Mouse (Mus musculus): Measurements from ENCODE around the gene Nubpl.
A peak's percentile ranks its signal among the peaks of the same experiment; 100 is the strongest.
"Not testable (repeated sequence)": the region's sequence is repeated elsewhere in the genome, so short reads cannot be mapped to it uniquely, and the experiment has no call there.

Gene Nubpl

GRCm38 (mm10) chr12:52097650-52098070 lies at the start of gene Nubpl:
Gene Nubpl, plus strand, starts transcription at chr12:52097737.
- DNase-seq (ENCODE audit: low read depth) = peak; percentile 93

DNA sequence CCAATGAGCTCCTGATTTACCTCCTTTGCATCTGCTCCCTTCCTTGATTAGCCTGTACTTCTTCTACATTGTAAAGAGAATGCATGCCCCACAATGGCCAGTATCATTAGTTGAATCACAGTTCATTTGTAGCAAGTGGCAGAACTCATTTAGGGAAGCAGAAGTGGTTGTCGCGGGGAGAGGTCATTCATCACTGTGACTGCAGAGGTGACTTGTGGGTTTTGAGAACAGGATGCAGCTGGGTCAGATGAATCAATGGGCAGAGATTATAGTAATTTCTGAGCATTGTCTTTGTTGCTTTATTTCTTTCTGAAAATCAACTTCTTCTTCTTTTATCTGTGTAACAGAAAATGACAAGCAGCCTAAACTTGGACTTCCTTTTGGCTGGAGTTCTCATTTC lies 48.2 kb upstream of the Nubpl start:
- no peak for DNase-seq (ENCODE audit: low read depth)

DNA sequence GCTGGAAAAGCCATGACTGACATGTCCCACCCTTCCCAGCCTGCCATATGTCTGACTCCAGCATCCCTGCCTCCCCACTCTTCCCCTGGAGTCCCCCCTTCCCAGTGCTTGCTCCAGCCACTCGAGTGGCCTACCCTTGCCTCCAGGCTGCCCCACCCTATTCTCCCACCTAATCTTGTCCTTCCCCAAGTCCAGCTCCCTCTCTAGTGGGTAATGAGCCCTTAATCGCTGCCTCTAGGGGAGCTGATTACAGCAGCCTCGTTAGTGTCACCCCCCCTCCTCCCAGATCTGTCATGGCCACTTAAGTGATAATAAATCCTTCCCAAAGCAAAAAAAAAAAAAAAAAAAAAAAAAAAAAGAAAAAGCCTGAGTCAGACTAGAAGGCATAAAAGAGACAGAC lies 18.2 kb upstream of the Nubpl start:
- DNase-seq (ENCODE audit: low read depth) = not testable (repeated sequence)

GRCm38 (mm10) chr12:52097049-52097649 lies 388 bp upstream of the Nubpl start:
- no peak for DNase-seq (ENCODE audit: low read depth)

GRCm38 (mm10) chr12:52120276-52120675 lies 22.7 kb downstream of the Nubpl start:
- DNase-seq (ENCODE audit: low read depth) = no peak

GRCm38 (mm10) chr12:52126407-52126806 lies 28.9 kb downstream of the Nubpl start:
- no peak for DNase-seq (ENCODE audit: low read depth)

DNA sequence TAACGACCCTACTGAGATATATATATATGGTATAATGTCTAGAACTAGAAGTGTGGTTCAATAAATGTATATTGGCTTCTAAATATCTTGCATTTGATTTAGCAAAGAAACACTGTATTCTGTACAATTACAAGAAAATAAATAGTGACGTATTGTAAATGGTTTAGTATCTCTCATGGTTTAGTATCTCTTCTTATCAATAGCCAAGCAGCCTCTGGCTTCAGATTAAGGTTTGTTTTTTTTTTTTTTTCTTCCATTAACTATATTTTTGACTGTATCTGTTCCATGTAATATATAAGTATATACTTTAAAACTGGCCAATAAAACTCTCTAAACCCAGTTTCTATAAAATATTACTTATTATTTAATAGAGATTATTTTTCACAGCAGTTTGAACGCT lies 31.5 kb downstream of the Nubpl start:
- DNase-seq (ENCODE audit: low read depth) = no peak

DNA sequence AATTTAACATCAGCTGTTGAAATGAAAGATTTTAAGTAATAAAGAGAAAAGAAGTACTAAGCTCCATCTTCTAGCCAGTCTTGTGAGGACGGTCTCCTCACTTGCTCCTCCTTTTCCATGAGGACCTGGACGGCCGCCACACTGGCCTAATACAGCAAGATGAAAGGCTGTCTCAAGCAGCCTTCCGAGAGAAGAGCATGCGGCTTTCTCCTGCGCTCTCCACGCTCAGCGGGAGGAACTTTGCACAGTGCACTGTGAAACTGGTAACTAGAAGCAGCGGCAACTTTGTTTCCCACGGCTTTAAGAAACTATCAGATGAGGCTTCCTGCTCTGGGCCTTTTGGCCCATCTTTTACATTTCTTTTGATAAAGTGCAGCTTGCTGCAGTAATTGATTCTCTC lies 34.7 kb downstream of the Nubpl start:
- DNase-seq (ENCODE audit: low read depth) = no peak

DNA sequence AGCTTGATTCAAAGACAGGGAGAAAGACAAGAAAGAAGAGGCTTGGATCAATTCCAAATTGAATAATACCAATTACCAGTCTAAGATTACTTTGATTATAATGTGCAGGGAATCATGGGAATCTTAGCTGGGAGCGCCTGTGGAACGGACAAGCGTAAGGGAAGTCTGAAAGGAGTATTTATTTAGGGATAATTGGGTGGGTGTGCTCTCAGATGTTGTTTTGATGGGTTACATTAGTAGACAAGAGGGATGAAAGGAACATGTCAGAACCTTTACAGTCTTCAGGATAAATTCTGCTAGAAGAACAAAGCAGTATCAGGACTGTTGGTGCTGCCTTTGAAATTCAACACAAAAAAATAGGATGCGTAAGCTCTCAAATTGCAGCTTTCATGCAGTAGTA lies 40.8 kb downstream of the Nubpl start:
- DNase-seq (ENCODE audit: low read depth) = no peak

DNA sequence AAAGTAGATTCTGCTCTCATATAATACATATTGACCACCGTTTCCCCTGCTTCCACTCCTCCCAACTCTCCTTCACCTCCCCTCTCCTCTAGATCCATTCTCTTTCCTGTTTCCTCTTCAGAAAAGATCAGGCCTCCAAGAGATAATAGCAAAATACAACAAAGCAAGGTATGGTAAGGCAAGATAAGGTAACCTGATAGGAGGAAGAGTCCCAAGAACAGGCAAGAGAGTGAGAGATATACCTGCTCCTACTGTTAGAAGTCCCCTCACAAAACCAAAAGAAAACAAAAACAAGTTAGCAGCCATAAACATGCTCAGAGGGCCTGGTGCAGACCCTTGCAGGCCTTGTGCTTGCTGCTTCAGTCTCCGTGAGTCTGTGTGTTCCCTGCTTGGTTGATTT lies 49.1 kb downstream of the Nubpl start:
- DNase-seq (ENCODE audit: low read depth) = peak; percentile 27

GRCm38 (mm10) chr12:52149448-52149847 lies 51.9 kb downstream of the Nubpl start:
- DNase-seq (ENCODE audit: low read depth) = no peak

DNA sequence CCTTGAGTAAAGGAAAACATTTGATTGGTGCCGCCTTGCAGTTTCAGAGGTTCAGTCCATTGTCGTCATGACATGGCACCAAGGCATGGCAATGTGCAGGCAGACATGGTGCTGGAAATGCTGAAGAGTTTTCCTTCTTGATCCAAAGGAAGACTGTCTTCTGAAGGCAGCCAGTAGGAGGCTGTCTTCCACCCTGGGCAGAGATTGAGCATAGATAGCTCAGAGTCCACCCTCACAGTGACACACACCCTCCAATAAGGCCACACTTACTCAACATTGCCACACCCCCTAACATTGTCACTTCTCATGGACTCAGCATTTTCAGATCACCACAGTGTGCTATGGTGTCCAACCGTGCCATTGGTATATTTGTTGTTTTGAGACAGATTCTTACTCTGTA lies 54.5 kb downstream of the Nubpl start:
- DNase-seq (ENCODE audit: low read depth) = peak; percentile 20

DNA sequence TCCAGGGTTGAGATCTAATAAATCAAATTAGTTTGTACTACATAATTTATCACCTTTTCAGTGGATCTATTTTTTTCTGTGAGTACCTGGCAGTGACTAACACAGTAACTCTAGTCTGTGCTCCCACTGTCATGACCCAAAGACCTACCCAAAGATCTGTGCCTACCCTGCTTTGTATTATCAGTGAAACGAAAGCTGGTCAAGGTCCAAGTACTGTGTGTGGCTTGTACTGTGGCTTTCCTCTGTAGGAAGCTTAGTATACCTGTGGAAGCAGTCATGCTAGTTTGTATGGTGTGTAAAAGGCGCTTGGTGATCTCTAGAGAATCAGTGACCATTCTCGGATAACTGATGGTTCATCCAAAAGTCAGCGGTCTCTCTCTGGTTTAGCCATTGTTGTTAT lies 57.4 kb downstream of the Nubpl start:
- DNase-seq (ENCODE audit: low read depth) = no peak

GRCm38 (mm10) chr12:52164414-52164813 lies 66.9 kb downstream of the Nubpl start:
- no peak for DNase-seq (ENCODE audit: low read depth)

GRCm38 (mm10) chr12:52186205-52186793 lies 88.8 kb downstream of the Nubpl start:
- DNase-seq (ENCODE audit: low read depth) = no peak

GRCm38 (mm10) chr12:52186963-52187590 lies 89.5 kb downstream of the Nubpl start:
- no peak for DNase-seq (ENCODE audit: low read depth)

DNA sequence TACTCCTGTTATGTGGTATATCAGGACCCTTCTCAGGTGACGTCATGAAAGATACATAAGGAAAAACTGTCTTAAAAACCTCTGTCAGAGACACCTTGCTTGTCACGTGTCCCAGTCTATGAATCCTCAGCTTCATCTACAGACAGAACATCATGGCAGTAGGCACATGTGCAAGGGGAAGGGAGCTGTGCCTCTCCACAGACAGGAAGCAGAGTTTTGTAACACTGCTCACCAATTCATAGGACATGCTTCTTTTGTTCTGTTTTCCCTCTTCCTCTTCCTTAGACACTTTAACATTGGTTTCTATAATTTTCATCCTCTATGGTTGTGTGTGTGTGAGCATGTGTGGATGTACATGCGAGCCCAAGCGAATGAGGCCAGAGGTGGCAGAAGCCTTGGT lies 100.9 kb downstream of the Nubpl start:
- no peak for DNase-seq (ENCODE audit: low read depth)

DNA sequence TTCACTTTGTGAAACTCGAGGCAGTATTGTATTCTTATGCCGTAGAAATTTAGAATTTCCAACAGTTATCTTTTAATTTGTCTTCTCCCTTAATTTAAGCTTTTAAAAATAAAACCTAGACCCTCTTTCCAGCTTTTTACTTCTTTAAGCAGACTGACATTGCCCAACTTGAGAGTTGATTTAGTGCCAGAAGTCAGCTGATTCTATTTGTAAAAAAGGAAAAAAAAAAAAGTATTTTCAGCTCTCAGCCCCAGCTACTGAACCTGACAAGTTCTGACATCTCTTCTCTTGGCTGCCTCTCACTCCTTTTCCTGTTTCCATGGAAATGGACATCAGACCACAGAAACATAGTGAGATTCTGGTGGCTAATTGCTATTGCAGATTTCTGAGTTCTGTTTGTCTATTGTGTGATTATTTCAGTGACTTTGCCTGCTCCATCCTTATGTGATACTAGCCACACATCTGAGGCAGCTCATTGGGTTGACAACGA lies 111.6 kb downstream of the Nubpl start:
- no peak for DNase-seq (ENCODE audit: low read depth)

DNA sequence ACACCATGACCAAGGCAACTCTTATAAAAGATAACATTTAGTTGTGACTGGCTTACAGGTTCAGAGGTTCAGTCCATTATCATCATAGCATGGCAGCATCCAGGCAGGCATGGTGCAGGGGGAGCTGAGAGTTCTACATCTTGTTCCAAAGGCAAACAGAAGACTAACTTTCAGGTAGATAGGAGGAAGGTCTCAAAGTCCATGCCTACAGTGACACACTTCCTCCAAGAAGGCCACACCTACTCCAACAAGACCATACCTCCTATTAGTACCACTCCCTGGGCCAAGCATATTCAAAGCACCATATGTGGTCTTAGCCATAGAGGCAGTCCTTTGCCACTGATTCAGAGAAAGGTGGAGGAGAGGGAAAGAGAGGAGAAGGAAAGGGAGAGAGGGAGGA lies 113.6 kb downstream of the Nubpl start:
- DNase-seq (ENCODE audit: low read depth) = no peak

GRCm38 (mm10) chr12:52214837-52215236 lies 117.3 kb downstream of the Nubpl start:
- DNase-seq (ENCODE audit: low read depth) = no peak

- DNase-seq (ENCODE audit: low read depth) = no peak
Measured at GRCm38 (mm10) chr12:52224954-52225353, 127.4 kb downstream of the Nubpl start.

- DNase-seq (ENCODE audit: low read depth) = no peak
Measured at GRCm38 (mm10) chr12:52228746-52229145, 131.2 kb downstream of the Nubpl start.

DNA sequence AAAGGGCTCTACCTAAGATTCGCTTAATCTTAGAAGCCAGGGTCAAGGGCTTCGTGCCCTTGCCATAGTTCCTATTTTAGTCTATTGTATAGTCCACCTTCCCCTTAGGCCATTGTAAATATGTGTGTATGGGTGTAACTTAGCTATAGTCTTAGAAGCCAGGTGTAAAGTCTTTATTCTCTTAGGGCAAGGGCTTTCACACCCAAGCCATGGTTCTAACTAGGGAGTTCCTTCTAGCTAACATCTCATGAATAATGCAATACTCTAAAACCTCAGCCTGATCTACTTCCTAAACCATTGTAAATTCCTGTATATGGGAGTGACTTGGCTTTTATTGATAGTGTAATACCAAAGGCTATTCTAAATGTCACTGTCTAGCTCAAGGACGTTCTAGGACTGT lies 134.4 kb downstream of the Nubpl start:
- DNase-seq (ENCODE audit: low read depth) = not testable (repeated sequence)

DNA sequence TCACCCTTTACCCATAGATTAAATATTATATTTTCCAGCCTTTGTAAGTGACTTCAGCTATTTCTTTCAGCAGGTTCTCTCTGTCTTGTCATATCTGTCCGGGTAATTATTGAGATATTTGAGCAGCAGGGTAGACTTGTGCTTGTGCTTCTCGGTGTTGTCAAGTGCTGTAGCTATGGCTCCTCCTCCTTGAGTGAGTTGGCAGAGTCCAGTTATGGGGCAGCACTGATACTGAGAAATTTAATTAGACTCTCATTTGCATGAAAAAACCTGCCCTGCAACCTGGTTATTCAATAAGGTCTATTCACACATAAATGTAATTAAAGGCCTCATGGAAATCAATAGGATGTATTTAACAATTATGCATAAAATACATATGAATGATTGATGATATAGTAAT lies 145.2 kb downstream of the Nubpl start:
- no peak for DNase-seq (ENCODE audit: low read depth)

Measured in c-Kit-positive CD71-positive TER-119-negative erythroid progenitor cells, embryonic 14.5 days (primary cell).